Mouse (Mus musculus): ENCODE data around the gene Stxbp5.

DNA sequence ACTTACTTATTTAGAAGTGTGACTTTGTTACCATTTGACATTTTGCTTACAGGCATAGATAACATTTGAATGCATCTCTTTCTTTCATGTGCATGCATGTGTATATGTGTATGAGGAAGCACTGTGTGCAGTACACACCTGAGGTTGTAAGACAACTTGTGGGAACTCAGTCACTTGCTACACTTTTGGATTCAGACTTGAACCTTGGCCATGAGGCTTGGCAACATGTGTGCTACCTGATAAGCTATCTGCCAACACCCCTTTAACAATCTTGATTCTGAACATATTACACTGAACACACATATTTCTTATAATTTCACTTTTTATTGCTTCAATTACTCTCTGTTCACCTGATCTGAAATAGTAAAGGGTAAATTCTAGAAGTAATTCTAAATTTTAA lies 106.5 kb downstream of the Stxbp5 start:
- no peak for TF ChIP-seq POLR2A (IDR thresholded peaks at IDR 0.05; ENCODE audit: low read depth, low read length)
- TF ChIP-seq CTCF (conservative IDR thresholded peaks at IDR 0.05; ENCODE audit: insufficient read depth, insufficient read length, low read depth, low read length), result no peak

Measured in kidney, adult 2 months (tissue).